Mouse (Mus musculus): ENCODE data around the gene Kifap3. TPM values are rescaled to one million over a fixed set of nuclear protein-coding genes. Genes with fewer than 3 reads are reported as not detected.
"Not testable (repeated sequence)": the region's sequence is repeated elsewhere in the genome, so short reads cannot be mapped to it uniquely, and the experiment has no call there.

Kifap3 gene
- 123 TPM in 2 replicates for polyA plus RNA-seq (2012; rRNA removed)

DNA sequence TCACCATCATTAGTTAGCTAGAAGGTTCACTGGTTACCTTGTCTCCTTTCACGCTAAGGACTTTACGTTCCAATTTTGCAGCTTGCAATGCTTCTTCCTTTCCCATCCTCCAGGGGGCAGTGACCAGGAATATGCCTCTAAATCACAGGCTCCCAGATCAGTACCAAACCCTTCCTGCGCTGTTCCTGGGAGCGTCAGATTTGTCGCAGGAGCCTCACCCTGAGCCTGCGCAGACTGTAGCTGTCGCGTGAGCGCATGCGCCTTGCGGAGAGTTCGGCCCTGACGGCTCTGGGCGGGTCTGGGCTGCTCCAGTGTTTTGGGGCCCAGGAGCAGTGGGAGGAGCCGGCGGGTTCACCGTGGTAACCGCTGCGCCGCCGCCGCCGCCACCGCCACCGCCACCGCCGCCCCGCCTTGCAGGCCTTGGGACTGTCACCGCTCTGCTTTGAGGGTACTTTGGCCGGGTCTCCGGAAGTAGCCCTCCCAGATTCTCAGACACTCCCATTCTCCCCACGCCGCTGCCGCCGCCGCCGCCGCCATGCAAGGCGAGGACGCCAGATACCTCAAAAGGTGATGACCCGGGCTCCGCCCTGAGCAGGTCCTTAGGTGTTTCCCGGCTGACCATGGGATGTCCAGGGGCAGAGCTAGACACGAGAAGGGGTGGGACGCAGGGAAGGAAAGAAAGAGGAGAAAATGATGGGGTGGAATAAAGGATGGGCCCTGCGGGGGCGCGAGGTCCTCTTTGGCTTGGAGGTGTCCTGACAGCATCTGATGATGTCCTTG is at the start of gene Kifap3:
Gene Kifap3, plus strand, starts transcription at position 248 of the 780 bp plus-strand sequence.
- peak within 1 kb of the TSS; percentile 76 for H3K4me3 ChIP-seq (ENCODE audit: insufficient read depth, low read length)

DNA sequence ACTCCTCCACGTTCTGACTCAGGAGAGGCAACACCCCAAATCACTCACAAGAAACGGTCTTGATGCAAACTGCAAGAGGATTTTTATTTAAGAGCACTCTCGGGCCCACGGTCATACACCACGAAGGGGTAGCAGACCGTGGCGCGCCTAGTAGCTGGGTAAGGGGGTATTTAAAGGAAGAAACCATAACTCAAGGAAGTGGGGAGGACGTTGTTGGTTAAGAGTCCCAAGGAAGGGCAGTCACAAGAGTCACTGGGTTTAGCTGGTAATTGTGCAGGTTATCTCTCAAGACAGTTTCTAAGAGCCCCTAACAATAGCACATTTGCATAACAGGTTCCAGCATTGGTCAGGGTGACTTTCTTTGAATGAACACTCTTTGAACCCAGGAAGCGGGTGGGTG is 48.2 kb upstream of the Kifap3 start:
- not testable (repeated sequence) for H3K4me3 ChIP-seq (ENCODE audit: insufficient read depth, low read length); H3K4me1 ChIP-seq (ENCODE audit: control insufficient read depth, insufficient read depth, low read length); H3K27ac ChIP-seq (ENCODE audit: insufficient read depth, low read length)

More for the DNA sequence above, at the start of gene Kifap3:
- TF ChIP-seq POLR2A (IDR thresholded peaks at IDR 0.05; ENCODE audit: extremely low read depth, insufficient read depth, low read length): no peak
- TF ChIP-seq CTCF (IDR thresholded peaks at IDR 0.05; ENCODE audit: extremely low read depth, insufficient read depth, low read length): peak; percentile 77
- Histone ChIP-seq H3K27ac (ENCODE audit: insufficient read depth, low read length) (0 out of 2 replicates have a peak within 1 kb of the TSS, but pooled peaks have one; percentile 5), H3K4me1 (ENCODE audit: control insufficient read depth, insufficient read depth, low read length) (no peaks in the 10 kb centered on the region)

DNA sequence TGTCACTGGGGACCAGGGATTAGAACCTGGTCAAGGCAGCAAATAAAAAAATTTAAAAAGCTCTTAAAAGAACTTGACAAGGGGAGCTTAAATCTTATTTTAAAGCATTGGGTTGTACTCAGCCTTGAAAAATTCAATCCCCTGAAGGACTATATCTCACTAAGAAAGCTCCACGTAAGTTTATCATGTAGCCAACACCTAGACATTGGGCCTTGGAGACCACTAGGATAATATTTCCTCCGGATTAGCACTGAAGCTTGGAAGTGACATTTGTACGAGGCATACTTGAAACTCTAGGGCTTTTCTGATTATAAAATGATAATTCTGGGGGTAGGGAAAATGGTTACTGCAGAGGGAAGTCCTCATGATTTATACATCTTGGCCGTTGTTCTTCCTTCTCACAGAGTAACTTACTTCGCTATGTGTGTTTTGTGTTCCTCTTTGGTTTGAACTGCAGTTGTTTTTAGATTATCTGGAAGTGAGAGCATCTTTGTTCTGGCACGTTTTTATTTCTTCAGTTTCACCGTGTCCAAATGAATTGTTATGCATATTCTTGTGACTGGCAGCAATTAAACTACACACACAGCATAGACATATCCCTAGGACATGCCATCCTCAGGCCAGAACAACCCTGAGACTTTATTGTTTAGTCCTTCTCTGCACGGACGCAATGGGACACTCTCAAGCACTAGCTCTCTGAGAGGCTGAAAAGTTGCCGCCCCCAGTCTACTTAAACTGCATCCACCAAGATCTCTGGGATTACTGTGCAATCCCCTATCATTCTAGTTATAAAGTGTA is 42.7 kb upstream of the Kifap3 start:
- TF ChIP-seq POLR2A (IDR thresholded peaks at IDR 0.05; ENCODE audit: extremely low read depth, insufficient read depth, low read length) (no peak), CTCF (IDR thresholded peaks at IDR 0.05; ENCODE audit: extremely low read depth, insufficient read depth, low read length) (no peak)
- H3K27ac ChIP-seq (ENCODE audit: insufficient read depth, low read length): no peak overlapping the region
- H3K4me1 ChIP-seq (ENCODE audit: control insufficient read depth, insufficient read depth, low read length): no peaks in the 10 kb centered on the region
- no peak overlapping the region for H3K4me3 ChIP-seq (ENCODE audit: insufficient read depth, low read length)

DNA sequence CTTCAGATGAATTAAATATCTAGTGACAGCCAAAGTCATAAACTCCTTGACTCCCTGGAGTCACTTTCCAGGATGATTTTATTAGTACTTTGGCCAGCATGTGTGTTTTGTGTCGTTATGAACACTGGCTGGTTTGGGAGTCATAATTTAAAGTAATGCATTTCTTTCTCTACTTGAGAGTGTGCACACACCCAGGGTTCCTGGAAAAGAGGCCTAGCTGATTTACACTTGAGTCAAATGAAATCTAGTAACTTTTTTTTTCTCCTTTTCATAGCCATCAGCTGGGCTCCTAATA is 42.2 kb upstream of the Kifap3 start:
- H3K4me1 ChIP-seq (ENCODE audit: control insufficient read depth, insufficient read depth, low read length): no peaks in the 10 kb centered on the region
- TF ChIP-seq CTCF (IDR thresholded peaks at IDR 0.05; ENCODE audit: extremely low read depth, insufficient read depth, low read length): no peak
- TF ChIP-seq POLR2A (IDR thresholded peaks at IDR 0.05; ENCODE audit: extremely low read depth, insufficient read depth, low read length): no peak

DNA sequence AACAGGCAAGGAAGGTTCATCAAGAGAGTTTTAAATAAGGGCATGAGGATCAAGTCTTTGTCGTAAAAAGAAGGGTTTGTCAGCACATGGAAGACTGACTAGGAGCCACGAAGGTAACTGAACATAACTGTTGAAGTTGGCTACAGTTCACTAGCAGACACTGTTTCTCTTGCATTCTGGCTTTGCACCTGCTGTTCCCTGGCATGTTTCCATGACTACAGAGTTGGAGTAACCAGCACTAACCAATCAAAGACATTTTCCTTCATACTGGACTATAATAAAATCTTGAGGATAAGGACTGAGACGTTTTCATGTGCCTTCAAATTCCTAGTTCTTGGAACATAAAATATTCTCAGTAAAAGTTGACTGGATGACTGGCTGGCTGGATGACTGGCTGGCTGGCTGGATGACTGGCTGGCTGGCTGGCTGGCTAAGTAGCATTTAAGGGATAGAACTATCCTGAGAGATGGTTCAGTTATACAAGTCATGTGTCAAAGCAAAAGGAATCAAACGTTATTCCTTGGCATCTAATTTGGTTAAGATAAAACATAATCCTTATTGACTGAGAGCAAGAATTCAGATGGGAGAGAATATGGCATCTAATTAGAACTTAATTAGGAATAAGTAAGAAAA is 27.9 kb upstream of the Kifap3 start:
- Histone ChIP-seq H3K4me1 (ENCODE audit: control insufficient read depth, insufficient read depth, low read length) (no peaks in the 10 kb centered on the region), H3K27ac (ENCODE audit: insufficient read depth, low read length) (no peak overlapping the region), H3K4me3 (ENCODE audit: insufficient read depth, low read length) (no peak overlapping the region)
- TF ChIP-seq POLR2A (IDR thresholded peaks at IDR 0.05; ENCODE audit: extremely low read depth, insufficient read depth, low read length): no peak
- no peak for TF ChIP-seq CTCF (IDR thresholded peaks at IDR 0.05; ENCODE audit: extremely low read depth, insufficient read depth, low read length)

More for the DNA sequence above, 42.2 kb upstream of the Kifap3 start:
- Histone ChIP-seq H3K4me3 (ENCODE audit: insufficient read depth, low read length) (no peak overlapping the region), H3K27ac (ENCODE audit: insufficient read depth, low read length) (no peak overlapping the region)

DNA sequence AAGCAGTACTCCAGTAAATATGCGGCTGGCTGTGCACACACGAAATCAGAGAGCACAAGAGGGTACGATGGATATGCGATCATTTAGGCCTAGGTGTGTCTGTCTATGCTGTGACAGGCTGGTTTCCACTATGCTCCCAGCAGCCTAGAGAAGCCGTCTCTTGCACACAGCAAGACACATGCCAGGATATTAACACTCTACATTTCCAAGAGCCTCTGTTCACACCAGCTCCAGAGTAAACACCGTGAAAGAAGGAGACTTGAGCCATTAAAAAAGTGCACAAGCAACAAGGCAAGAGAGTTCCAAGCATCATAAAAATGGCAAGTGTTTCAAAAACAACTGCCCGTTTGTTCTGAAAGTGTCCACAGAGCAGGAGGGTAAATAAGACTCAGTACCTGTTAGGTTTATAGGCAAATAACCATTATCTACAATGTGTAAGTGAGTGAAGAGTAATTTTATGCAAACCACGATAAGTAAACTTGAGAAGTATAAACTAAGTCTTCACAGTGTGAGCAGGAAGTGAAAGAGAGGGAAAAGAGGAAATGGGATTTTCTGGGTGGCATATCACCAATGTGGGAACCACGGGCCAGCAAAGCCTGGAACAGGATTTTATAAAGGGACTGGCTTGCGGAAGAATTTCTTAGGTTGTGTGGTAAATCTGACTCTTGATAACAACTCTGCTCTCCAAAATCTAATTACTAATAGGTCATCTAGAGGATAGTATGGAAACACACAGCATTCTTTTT is 21.7 kb upstream of the Kifap3 start:
- Histone ChIP-seq H3K4me3 (ENCODE audit: insufficient read depth, low read length) (no peak overlapping the region), H3K27ac (ENCODE audit: insufficient read depth, low read length) (no peak overlapping the region), H3K4me1 (ENCODE audit: control insufficient read depth, insufficient read depth, low read length) (no peaks in the 10 kb centered on the region)
- TF ChIP-seq POLR2A (IDR thresholded peaks at IDR 0.05; ENCODE audit: extremely low read depth, insufficient read depth, low read length): no peak
- no peak for TF ChIP-seq CTCF (IDR thresholded peaks at IDR 0.05; ENCODE audit: extremely low read depth, insufficient read depth, low read length)

DNA sequence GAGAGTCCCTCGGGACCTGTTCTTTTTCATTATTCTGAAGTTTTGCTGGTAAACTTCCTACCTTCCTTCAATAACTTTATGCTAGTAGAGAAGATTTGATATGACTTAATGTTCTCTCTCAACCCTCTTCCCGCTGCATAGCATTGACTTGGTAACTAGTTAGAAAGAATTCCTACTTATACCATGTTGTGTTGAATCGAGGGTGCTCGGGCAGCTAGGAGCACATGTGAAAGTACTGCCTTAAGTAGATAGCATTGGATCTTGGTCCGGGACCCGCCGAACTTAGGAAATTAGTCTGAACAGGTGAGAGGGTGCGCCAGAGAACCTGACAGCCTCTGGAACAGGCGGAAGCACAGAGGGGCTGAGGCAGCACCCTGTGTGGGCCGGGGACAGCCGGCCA is 4.2 kb downstream of the Kifap3 start:
- not testable (repeated sequence) for H3K4me3 ChIP-seq (ENCODE audit: insufficient read depth, low read length); H3K4me1 ChIP-seq (ENCODE audit: control insufficient read depth, insufficient read depth, low read length); H3K27ac ChIP-seq (ENCODE audit: insufficient read depth, low read length)

DNA sequence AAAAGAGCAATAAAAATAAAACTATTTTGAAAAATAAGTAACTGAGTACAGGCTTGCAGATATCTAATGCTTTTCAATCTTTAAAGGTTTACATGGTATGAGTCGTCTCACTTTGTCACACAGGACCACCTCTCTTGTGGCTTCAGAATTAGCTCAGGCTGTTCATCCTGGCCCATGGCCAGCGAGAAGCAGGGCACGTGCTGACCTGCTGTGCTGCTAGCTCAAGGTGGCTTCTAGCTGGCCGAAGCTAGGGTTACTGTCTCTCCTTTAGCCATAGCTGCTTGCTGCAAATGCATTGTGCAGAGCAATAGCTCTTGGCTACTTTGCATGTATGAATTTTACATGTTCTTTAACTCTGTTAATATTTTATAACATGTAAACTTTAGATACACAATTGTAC is 42.0 kb downstream of the Kifap3 start:
- Histone ChIP-seq H3K4me1 (ENCODE audit: control insufficient read depth, insufficient read depth, low read length) (no peaks in the 10 kb centered on the region; the same call in 1 of the 2 replicates), H3K27ac (ENCODE audit: insufficient read depth, low read length) (no peak overlapping the region), H3K4me3 (ENCODE audit: insufficient read depth, low read length) (no peak overlapping the region)
- no peak for TF ChIP-seq POLR2A (IDR thresholded peaks at IDR 0.05; ENCODE audit: extremely low read depth, insufficient read depth, low read length)
- TF ChIP-seq CTCF (IDR thresholded peaks at IDR 0.05; ENCODE audit: extremely low read depth, insufficient read depth, low read length): no peak

DNA sequence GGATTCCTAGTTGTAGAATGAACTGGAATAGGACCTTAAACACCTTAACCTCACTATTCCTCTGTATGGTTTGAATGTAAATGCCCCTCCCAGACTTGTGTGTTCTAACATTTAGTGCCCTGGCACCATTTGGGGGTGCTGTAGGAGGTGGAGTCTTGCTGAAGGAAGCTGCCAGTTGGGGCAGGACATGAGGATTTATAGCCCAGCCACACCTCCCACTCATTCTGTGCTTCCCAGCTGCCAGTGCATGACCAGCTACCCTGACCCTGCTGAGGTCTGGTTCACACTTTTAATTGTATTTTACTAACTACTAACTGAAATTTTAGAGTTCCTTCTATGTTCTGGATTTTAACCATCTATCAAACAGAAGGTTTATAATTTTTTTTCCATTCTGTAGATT is 50.1 kb downstream of the Kifap3 start:
- TF ChIP-seq CTCF (IDR thresholded peaks at IDR 0.05; ENCODE audit: extremely low read depth, insufficient read depth, low read length) (no peak), POLR2A (IDR thresholded peaks at IDR 0.05; ENCODE audit: extremely low read depth, insufficient read depth, low read length) (no peak)
- Histone ChIP-seq H3K27ac (ENCODE audit: insufficient read depth, low read length) (no peak overlapping the region), H3K4me1 (ENCODE audit: control insufficient read depth, insufficient read depth, low read length) (no peaks in the 10 kb centered on the region; the same call in 1 of the 2 replicates), H3K4me3 (ENCODE audit: insufficient read depth, low read length) (no peak overlapping the region)
